In genomic region chr13:119632156-119632548, GRCm38 (mm10) we compare ENCODE assay signal across 9 mouse cellular contexts. TPM values are rescaled to one million over a fixed set of nuclear protein-coding genes. Genes with fewer than 3 reads are reported as not detected.
A peak's percentile ranks its signal among the peaks of the same experiment; 100 is the strongest.
DNase-seq lines count a peak whose midpoint lies in the region; ATAC-seq and TF ChIP-seq lines count a peak whose summit lies in the region.
"Had no signal": no experiment of that assay in that cellular context is flagged by ENCODE, and none has a peak within 500 bp of the region (broad histone marks: within the 10 kb centered on the region; RNA-seq: fewer than 3 reads in every experiment).

No protein-coding gene starts in this region.

- peak overlapping the region; percentile 54 for H3K4me2 ChIP-seq in forebrain, embryonic 14.5 days (ENCODE audit: low read length)
- H3K4me2 ChIP-seq in intestine, embryonic 16.5 days (ENCODE audit: low read depth, low read length): peak overlapping the region; percentile 75; the same call in 1 of the 2 replicates
- H3K4me2 ChIP-seq in midbrain, postnatal 0 days (ENCODE audit: low read depth, low read length, poor library complexity, severe bottlenecking): peak overlapping the region; percentile 72

- no peak for TF ChIP-seq CTCF in left cerebral cortex, adult 2 months (IDR thresholded peaks at IDR 0.05)
- no peak for TF ChIP-seq CTCF in midbrain, postnatal 0 days (IDR thresholded peaks at IDR 0.05)

- DNase-seq in left cerebral cortex, adult 2 months (ENCODE audit: extremely low spot score in 1 of 2, low spot score in 2 of 2): no peak
- DNase-seq in left cerebral cortex, postnatal 36 days (ENCODE audit: low spot score in 2 of 2): no peak
- no peak for DNase-seq in forebrain, embryonic 14.5 days (ENCODE audit: low spot score)
- DNase-seq in midbrain, postnatal 0 days (ENCODE audit: low spot score): no peak
- DNase-seq in ovary, postnatal 14 days (ENCODE audit: low spot score): no peak
- DNase-seq in thymus, postnatal 25 days: no peak
- DNase-seq in kidney, adult 11 months: no peak

- no peaks in the 10 kb centered on the region for H3K9me3 ChIP-seq in forebrain, embryonic 14.5 days (replicated peaks; ENCODE audit: control insufficient read depth, low read length)
- no peaks in the 10 kb centered on the region for H3K9me3 ChIP-seq in intestine, embryonic 16.5 days (ENCODE audit: control insufficient read depth, low read length)
- no peaks in the 10 kb centered on the region for H3K9me3 ChIP-seq in midbrain, postnatal 0 days (ENCODE audit: low read length)

- H3K4me1 ChIP-seq in forebrain, embryonic 14.5 days (ENCODE audit: control insufficient read depth, insufficient read depth, low read length): no peaks in the 10 kb centered on the region
- H3K4me1 ChIP-seq in intestine, embryonic 16.5 days (ENCODE audit: control insufficient read depth, insufficient read depth, low read length): no peaks in the 10 kb centered on the region
- H3K4me1 ChIP-seq in midbrain, postnatal 0 days (ENCODE audit: insufficient read depth, low read length): no peaks in the 10 kb centered on the region

- no peak overlapping the region for H3K9ac ChIP-seq in forebrain, embryonic 14.5 days (ENCODE audit: low read length)
- H3K9ac ChIP-seq in intestine, embryonic 16.5 days (ENCODE audit: low read depth, low read length): no peak overlapping the region
- no peak overlapping the region for H3K9ac ChIP-seq in midbrain, postnatal 0 days (replicated peaks; ENCODE audit: low read length, poor library complexity, severe bottlenecking)

- no peaks in the 10 kb centered on the region for H3K36me3 ChIP-seq in forebrain, embryonic 14.5 days (ENCODE audit: control insufficient read depth, insufficient read depth, low read length)
- no peaks in the 10 kb centered on the region for H3K36me3 ChIP-seq in intestine, embryonic 16.5 days (ENCODE audit: control insufficient read depth, insufficient read depth, low read length)
- no peaks in the 10 kb centered on the region for H3K36me3 ChIP-seq in midbrain, postnatal 0 days (ENCODE audit: insufficient read depth, low read length)

- ATAC-seq in forebrain, embryonic 14.5 days: peak; percentile 54
- ATAC-seq in intestine, embryonic 16.5 days: peak; percentile 24
- ATAC-seq in midbrain, postnatal 0 days (ENCODE audit: low FRiP score): no peak; the same call in 1 of the 2 replicates

- WGBS in forebrain, embryonic 14.5 days: 84% methylated on average over 4 of the region's 4 CpGs
- 86% methylated on average over 4 of the region's 4 CpGs for WGBS in intestine, embryonic 16.5 days
- 84% methylated on average over 4 of the region's 4 CpGs for WGBS in midbrain, postnatal 0 days

- intact Hi-C loops in left cerebral cortex, adult 2 months (cut with DNase I): no loop called here
- intact Hi-C loops in left cerebral cortex, postnatal 36 days (cut with DNase I): no loop called here

- no peak overlapping the region for H3K27ac ChIP-seq in left cerebral cortex, adult 2 months
- no peak overlapping the region for H3K27ac ChIP-seq in forebrain, embryonic 14.5 days (ENCODE audit: low read depth, low read length)
- no peak overlapping the region for H3K27ac ChIP-seq in intestine, embryonic 16.5 days (ENCODE audit: low read length)
- no peak overlapping the region for H3K27ac ChIP-seq in midbrain, postnatal 0 days (ENCODE audit: low read depth, low read length)

- H3K4me3 ChIP-seq in left cerebral cortex, adult 2 months: peak overlapping the region; percentile 51
- peak overlapping the region; percentile 43 for H3K4me3 ChIP-seq in forebrain, embryonic 14.5 days (ENCODE audit: low read depth, low read length)
- H3K4me3 ChIP-seq in intestine, embryonic 16.5 days (ENCODE audit: low read length): peak overlapping the region; percentile 55; the same call in 1 of the 2 replicates
- peak overlapping the region; percentile 50; the same call in 1 of the 2 replicates for H3K4me3 ChIP-seq in midbrain, postnatal 0 days (ENCODE audit: low read depth, low read length)
- H3K4me3 ChIP-seq: myocyte had no signal

- no peaks in the 10 kb centered on the region for H3K27me3 ChIP-seq in forebrain, embryonic 14.5 days (replicated peaks; ENCODE audit: control insufficient read depth, insufficient read depth, low read length)
- H3K27me3 ChIP-seq in intestine, embryonic 16.5 days (replicated peaks; ENCODE audit: control insufficient read depth, insufficient read depth, low read length): no peaks in the 10 kb centered on the region
- no peaks in the 10 kb centered on the region for H3K27me3 ChIP-seq in midbrain, postnatal 0 days (ENCODE audit: insufficient read depth, low read length)

RNA-seq across cellular contexts. Expression of gene Ccl28, which starts 8.5 kb away (rescaled TPM):
- 1 to 10 TPM in 1 of 2 experiments, under 1 TPM in 1; 0.84 to 1.1 TPM for total RNA-seq in left cerebral cortex, adult 2 months (2021)
- total RNA-seq in left cerebral cortex, postnatal 36 days (2021): under 1 TPM; 0.75 to 0.86 TPM
- polyA plus RNA-seq in forebrain, embryonic 14.5 days (2014; fragmentation: Nextera tagmentation; extraction: Ambion mirVana): 0.14 and 0.31 TPM in 2 replicates
- 0.42 and 0.44 TPM in 2 replicates for polyA plus RNA-seq in intestine, embryonic 16.5 days (2015; fragmentation: Nextera tagmentation; extraction: Ambion mirVana)
- total RNA-seq in midbrain, postnatal 0 days (2014; rRNA removed): 2.9 and 3.4 TPM in 2 replicates
- polyA plus RNA-seq in midbrain, postnatal 0 days (2015; fragmentation: Nextera tagmentation; extraction: Ambion mirVana): 0.34 and 0.41 TPM in 2 replicates
- polyA plus RNA-seq: myocyte had no signal

RNA-seq across cellular contexts. Expression of gene Hmgcs1, which starts 58.0 kb away (rescaled TPM):
- 100 to 1,000 TPM; 234 to 239 TPM for total RNA-seq in left cerebral cortex, adult 2 months (2021)
- 100 to 1,000 TPM; 247 to 296 TPM for total RNA-seq in left cerebral cortex, postnatal 36 days (2021)
- polyA plus RNA-seq in forebrain, embryonic 14.5 days (2014; fragmentation: Nextera tagmentation; extraction: Ambion mirVana): 311 and 398 TPM in 2 replicates
- polyA plus RNA-seq in intestine, embryonic 16.5 days (2015; fragmentation: Nextera tagmentation; extraction: Ambion mirVana): 247 and 266 TPM in 2 replicates
- 291 and 374 TPM in 2 replicates for total RNA-seq in midbrain, postnatal 0 days (2014; rRNA removed)
- polyA plus RNA-seq in midbrain, postnatal 0 days (2015; fragmentation: Nextera tagmentation; extraction: Ambion mirVana): 416 and 428 TPM in 2 replicates
